Mouse (Mus musculus): ENCODE results near the gene Tceal6. TPM values are rescaled to one million over a fixed set of nuclear protein-coding genes. Genes with fewer than 3 reads are reported as not detected.
"Not testable (repeated sequence)": the region's sequence is repeated elsewhere in the genome, so short reads cannot be mapped to it uniquely, and the experiment has no call there.

Gene Tceal6
- polyA plus RNA-seq (2012): not detected in 2 replicates

DNA sequence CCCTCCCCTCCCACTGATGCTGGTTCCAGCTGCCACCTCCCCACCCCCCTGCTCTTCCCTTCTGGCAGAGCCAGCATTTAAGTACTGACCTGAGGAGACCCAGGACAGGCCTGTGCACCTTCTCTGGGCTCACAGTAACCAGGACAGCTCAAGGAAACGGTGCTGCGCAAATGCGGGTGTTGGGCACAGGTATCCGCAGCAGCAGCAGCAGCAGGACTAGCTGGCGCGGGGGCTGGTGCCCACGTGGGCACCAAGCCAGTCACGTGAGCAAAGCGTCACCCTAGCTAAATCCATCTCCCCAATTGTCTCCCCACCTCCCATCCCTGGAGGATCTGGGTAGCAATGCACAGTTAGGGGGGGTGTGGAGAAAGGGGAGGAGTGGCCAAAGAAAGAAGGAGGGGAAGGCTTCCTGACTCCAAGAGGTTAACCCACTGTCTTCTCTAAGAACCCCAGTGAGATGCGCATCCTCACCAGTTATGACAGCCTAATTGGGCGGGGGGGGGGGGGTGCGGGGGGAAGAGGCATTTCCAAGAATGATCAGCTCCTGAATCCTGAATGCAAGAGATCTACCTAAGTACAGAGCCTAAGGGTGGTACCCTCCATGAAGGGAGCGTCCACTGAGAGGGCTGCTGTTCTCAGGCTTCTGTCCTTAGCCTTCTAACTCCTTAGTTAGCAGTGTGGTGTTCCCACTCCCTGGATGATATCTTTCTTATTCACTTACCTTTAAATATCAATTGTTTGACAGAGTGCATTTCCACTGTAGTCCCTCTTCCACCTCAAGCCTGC lies at the start of gene Tceal6:
TSS of gene Tceal6 (minus strand) at position 252 of the 786 bp plus-strand sequence.
- TF ChIP-seq GATA1 (IDR thresholded peaks at IDR 0.05; ENCODE audit: low read length): no peak

DNA sequence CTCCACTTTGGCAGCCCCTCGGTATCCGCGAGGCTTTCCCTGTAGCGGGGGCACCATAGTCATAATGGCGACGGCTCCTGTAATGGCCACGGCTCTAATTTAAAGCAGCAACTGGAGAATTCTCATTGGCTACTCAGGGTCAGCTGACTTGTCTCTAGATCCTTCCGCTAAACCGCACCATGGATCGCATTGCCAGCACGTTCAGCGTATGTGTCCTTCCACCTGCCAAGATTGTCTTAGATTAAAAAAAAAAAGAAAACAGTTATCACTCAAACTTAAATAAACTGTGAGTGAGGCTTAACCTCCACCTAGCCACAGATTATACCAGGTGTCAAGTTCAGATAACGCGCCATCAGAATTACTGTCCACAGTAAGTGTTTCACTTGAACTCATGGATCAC lies 33.0 kb downstream of the Tceal6 start, which contains the start of gene Gm15023:
TSS of gene Gm15023 (minus strand) at position 101 of the 400 bp plus-strand sequence.
- not testable (repeated sequence) for TF ChIP-seq GATA1 (IDR thresholded peaks at IDR 0.05; ENCODE audit: low read length)

Other genes starting within 250 kb of the Tceal6 start
- gene Nxf2, start 245.9 kb downstream of the Tceal6 start, polyA plus RNA-seq (2012): not detected in 2 replicates
- gene Zmat1, start 201.5 kb downstream of the Tceal6 start, polyA plus RNA-seq (2012): 0.81 and 0.97 TPM in 2 replicates
- not detected in 2 replicates for gene Gm15023, start 33.1 kb downstream of the Tceal6 start, polyA plus RNA-seq (2012)
- gene Pramel3, start 91.6 kb upstream of the Tceal6 start, polyA plus RNA-seq (2012): not detected in 2 replicates
- gene Gm5128, start 162.6 kb upstream of the Tceal6 start, polyA plus RNA-seq (2012): not detected in 2 replicates
- not detected in 2 replicates for gene Gm7903, start 223.1 kb upstream of the Tceal6 start, polyA plus RNA-seq (2012)

Measured in G1E-ER4 (cell line).